Mouse (Mus musculus) hindbrain, embryonic 15.5 days (tissue): ENCODE data around the gene Scand1. TPM values are rescaled to one million over a fixed set of nuclear protein-coding genes. Genes with fewer than 3 reads are reported as not detected.

Source experiments
- ATAC-seq: fragments of 200-750 bp; cut with Nextera tagmentation; 2 replicates; pipeline ENCODE4 v1.8.0; 2017; ENCODE audit warnings: low read depth, moderate number of reproducible peaks, moderate TSS enrichment; ENCODE audit not compliant: low FRiP score
- H3K27ac ChIP-seq: fragments of 300-500 bp; sonication (generic); replicated peaks from 2 replicates; pipeline ENCODE4 v1.5.1; 2015; ENCODE audit warnings: mild to moderate bottlenecking, inconsistent platforms
- H3K27me3 ChIP-seq: fragments of 300-500 bp; sonication (generic); 2 replicates; pipeline ENCODE4 v1.6.1; 2015; ENCODE audit warnings: control low read depth, inconsistent platforms
- H3K36me3 ChIP-seq: fragments of 300-500 bp; sonication (generic); 2 replicates; pipeline ENCODE4 v1.6.1; 2015; ENCODE audit warnings: control low read depth, inconsistent platforms
- H3K4me1 ChIP-seq: fragments of 300-500 bp; sonication (generic); replicated peaks from 2 replicates; pipeline ENCODE4 v1.6.1; 2015; ENCODE audit warnings: control low read depth, inconsistent platforms
- H3K4me2 ChIP-seq: fragments of 300-500 bp; sonication (generic); 2 replicates; pipeline ENCODE4 v1.6.1; 2015; ENCODE audit warnings: moderate library complexity, mild to moderate bottlenecking, inconsistent platforms
- H3K4me3 ChIP-seq: fragments of 300-500 bp; sonication (generic); 2 replicates; pipeline ENCODE4 v1.5.1; 2015; ENCODE audit warnings: mild to moderate bottlenecking, inconsistent platforms
- H3K9ac ChIP-seq: fragments of 300-500 bp; sonication (generic); 2 replicates; pipeline ENCODE4 v1.6.1; 2015; ENCODE audit warnings: inconsistent platforms
- H3K9me3 ChIP-seq: fragments of 300-500 bp; sonication (generic); 2 replicates; pipeline ENCODE4 v1.6.1; 2016; ENCODE audit warnings: control low read depth, inconsistent platforms
- WGBS: fragments of 180-500 bp; shearing (Covaris S2); methylation state at CpG from one replicate; pipeline ENCODE4 v1.1.7; 2015; 5-methylcytosine and 5-hydroxymethylcytosine counted together
- polyA plus RNA-seq: library from polyadenylated mRNA; unstranded; fragments of >200 nt; fragmentation: Nextera tagmentation; extraction: Ambion mirVana; gene quantifications from 2 replicates; pipeline ENCODE4 v1.2.1, GENCODE M21; 2015

Gene Scand1
- polyA plus RNA-seq: 101 and 108 TPM in 2 replicates

DNA sequence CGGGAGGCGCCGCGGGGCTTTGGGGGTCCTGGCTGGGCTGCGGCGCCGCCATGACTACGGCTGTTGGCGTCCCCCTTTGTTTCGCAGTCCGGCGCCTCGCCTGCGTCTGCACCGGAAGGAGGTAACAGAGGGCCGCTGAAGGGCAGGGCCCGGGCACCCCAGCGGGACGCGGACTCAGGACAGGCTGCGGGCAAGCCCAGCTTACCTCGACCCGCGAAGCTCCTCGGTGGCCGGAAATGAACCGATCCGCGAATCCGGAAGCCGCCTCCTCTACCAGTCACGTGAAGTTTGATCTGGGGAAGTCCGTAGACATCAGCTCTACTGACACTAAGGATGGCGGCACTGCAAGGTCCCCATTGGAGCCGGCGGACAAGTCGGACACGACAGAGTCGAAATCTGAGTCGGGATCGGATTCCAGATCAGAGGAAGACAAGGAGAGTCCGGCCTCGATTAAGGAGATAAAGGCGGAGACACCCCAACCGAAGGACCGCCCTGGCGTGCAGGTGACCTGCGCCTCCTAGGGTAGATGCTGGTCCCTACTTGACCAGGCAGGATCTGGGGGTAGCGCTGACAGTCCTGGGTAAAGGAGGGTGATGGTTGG, at the start of gene Scand1, which contains the start of gene Cnbd2:
Scand1 (minus strand) TSS at position 408 of the 601 bp plus-strand sequence.
Cnbd2 (plus strand) TSS at position 3 of the 601 bp plus-strand sequence.
- peaks cover 6% of the 10 kb centered on the region; the same call in 1 of the 2 replicates for H3K36me3 ChIP-seq
- no peaks in the 10 kb centered on the region for H3K27me3 ChIP-seq
- no peaks in the 10 kb centered on the region for H3K9me3 ChIP-seq
- peak within 1 kb of the TSS; percentile 96 for H3K27ac ChIP-seq
- peaks cover 11% of the 10 kb centered on the region for H3K4me1 ChIP-seq
- peak within 1 kb of the TSS; percentile 85 for H3K4me2 ChIP-seq
- H3K9ac ChIP-seq: peak within 1 kb of the TSS; percentile 83
- 0% methylated on average over 49 of the region's 49 CpGs for WGBS
- H3K4me3 ChIP-seq: peak within 1 kb of the TSS; percentile 81
- peak; percentile 94 for ATAC-seq

DNA sequence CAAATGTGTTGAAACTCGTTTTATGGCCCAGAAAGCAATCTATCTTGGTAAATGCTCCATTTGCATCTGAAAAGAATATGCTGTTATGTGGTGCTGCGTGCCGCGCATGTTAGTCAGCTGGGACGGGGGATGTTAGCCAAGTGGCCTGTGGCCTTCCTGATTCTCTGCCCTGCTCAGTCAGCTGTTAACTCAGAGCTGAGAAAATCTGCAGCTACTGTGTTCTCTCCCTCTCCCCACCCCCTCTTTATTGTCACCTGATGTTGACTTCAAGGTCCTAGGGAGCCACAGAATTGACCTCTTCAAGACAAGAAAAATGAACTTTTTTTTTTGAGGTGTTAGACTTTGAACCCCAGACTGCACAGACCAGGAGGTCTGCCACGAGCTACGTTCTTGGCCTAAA, 43.5 kb upstream of the Scand1 start:
- no peak overlapping the region for H3K4me3 ChIP-seq
- no peaks in the 10 kb centered on the region for H3K9me3 ChIP-seq
- H3K4me1 ChIP-seq: peaks cover 5% of the 10 kb centered on the region
- 0 out of 2 replicates have a peak, but pooled peaks have one; percentile 59 for ATAC-seq
- no peak overlapping the region for H3K9ac ChIP-seq
- WGBS: 35% methylated on average over 7 of the region's 7 CpGs
- H3K36me3 ChIP-seq: no peaks in the 10 kb centered on the region
- no peak overlapping the region for H3K4me2 ChIP-seq
- H3K27ac ChIP-seq: 0 out of 2 replicates have a peak overlapping the region, but pooled peaks have one; percentile 34
- no peaks in the 10 kb centered on the region for H3K27me3 ChIP-seq

DNA sequence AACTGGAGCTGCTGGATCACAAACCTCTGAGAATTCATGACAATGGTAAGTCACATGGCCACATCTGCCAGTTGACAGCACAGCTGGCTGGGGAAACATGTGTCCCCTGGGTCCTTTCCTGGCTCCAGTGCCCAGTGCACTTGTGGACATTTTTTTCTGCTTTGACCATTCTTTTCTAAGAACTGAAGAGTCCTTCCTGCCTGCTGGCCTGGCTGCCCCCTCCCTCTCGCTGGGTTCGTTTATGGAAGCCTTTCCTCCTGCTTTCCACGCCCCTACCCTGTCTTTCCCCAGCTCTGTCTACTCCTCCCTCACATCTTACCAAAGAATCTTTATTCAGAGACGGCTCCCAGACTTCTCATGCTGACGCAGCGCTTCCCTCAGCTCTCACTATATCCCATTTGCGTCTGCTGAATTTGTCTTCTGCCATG, 40.8 kb upstream of the Scand1 start:
- no peaks in the 10 kb centered on the region for H3K27me3 ChIP-seq
- no peak overlapping the region for H3K4me3 ChIP-seq
- 0 out of 2 replicates have a peak overlapping the region, but pooled peaks have one; percentile 17 for H3K27ac ChIP-seq
- H3K9me3 ChIP-seq: no peaks in the 10 kb centered on the region
- WGBS: 45% methylated on average over 7 of the region's 7 CpGs
- H3K36me3 ChIP-seq: no peaks in the 10 kb centered on the region
- peaks cover 5% of the 10 kb centered on the region for H3K4me1 ChIP-seq
- H3K4me2 ChIP-seq: no peak overlapping the region; the same call in 1 of the 2 replicates
- no peak for ATAC-seq
- no peak overlapping the region for H3K9ac ChIP-seq

GRCm38 (mm10) chr2:156352413-156353165, 40.1 kb upstream of the Scand1 start:
- 0 out of 2 replicates have a peak overlapping the region, but pooled peaks have one; percentile 17 for H3K27ac ChIP-seq
- H3K4me3 ChIP-seq: no peak overlapping the region
- H3K27me3 ChIP-seq: no peaks in the 10 kb centered on the region
- no peak for ATAC-seq
- peaks cover 5% of the 10 kb centered on the region for H3K4me1 ChIP-seq
- H3K9me3 ChIP-seq: no peaks in the 10 kb centered on the region
- H3K9ac ChIP-seq: no peak overlapping the region
- no peak overlapping the region for H3K4me2 ChIP-seq
- no peaks in the 10 kb centered on the region for H3K36me3 ChIP-seq
- 80% methylated on average over 8 of the region's 8 CpGs for WGBS

GRCm38 (mm10) chr2:156351243-156351642, 38.7 kb upstream of the Scand1 start:
- no peak for ATAC-seq
- Histone ChIP-seq H3K27me3 (no peaks in the 10 kb centered on the region), H3K27ac (no peak overlapping the region), H3K4me3 (no peak overlapping the region), H3K36me3 (no peaks in the 10 kb centered on the region), H3K4me2 (no peak overlapping the region), H3K9me3 (no peaks in the 10 kb centered on the region), H3K9ac (no peak overlapping the region), H3K4me1 (peaks cover 5% of the 10 kb centered on the region)
- 83% methylated on average over 7 of the region's 7 CpGs for WGBS

GRCm38 (mm10) chr2:156349286-156349848, 36.9 kb upstream of the Scand1 start:
- Histone ChIP-seq H3K4me1 (peaks cover 5% of the 10 kb centered on the region), H3K4me2 (no peak overlapping the region), H3K27ac (no peak overlapping the region), H3K9ac (no peak overlapping the region), H3K4me3 (no peak overlapping the region), H3K27me3 (no peaks in the 10 kb centered on the region), H3K9me3 (no peaks in the 10 kb centered on the region), H3K36me3 (no peaks in the 10 kb centered on the region)
- no peak for ATAC-seq
- 74% methylated on average over 4 of the region's 4 CpGs for WGBS

GRCm38 (mm10) chr2:156348812-156349211, 36.3 kb upstream of the Scand1 start:
- no peaks in the 10 kb centered on the region for H3K36me3 ChIP-seq
- H3K9ac ChIP-seq: no peak overlapping the region
- no peaks in the 10 kb centered on the region for H3K27me3 ChIP-seq
- H3K4me2 ChIP-seq: no peak overlapping the region
- ATAC-seq: no peak
- 81% methylated on average over 4 of the region's 4 CpGs for WGBS
- H3K4me3 ChIP-seq: no peak overlapping the region
- H3K4me1 ChIP-seq: peaks cover 5% of the 10 kb centered on the region
- no peak overlapping the region for H3K27ac ChIP-seq
- no peaks in the 10 kb centered on the region for H3K9me3 ChIP-seq

DNA sequence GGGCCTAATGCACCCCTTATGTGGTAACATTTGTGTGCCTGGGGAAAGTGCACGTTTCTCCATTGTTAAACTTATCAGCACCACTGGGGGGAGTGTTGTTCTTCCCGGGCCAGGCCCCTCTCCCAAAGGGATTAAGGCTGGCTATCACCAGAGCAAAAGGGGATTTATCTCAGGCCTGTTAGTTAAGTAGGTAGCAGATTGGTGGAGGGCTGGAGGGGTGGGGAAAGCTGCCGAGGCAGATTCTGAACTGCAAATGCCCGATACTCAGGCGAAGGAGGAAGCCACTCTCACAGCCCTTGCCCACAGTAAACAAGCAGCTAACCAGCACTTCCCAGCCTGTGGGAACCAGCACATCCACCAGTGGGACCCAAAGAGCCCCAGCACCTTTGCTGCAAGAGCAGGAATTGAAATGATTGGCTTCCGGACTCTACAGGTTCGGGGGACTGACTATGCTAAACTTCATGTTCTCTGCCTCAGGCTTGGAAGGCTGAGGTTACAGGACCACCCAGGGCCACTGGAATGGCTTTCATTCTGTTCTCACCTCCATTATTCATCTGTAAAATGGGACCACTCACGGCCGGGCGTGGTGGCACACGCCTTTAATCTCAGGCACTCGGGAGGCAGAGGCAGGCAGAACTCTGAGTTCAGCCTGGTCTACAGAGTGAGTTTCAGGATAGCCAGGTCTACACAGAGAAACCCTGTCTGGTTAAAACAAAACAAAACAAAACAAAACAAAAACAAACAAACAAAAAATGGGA, 32.5 kb upstream of the Scand1 start:
- Histone ChIP-seq H3K36me3 (no peaks in the 10 kb centered on the region), H3K27ac (no peak overlapping the region), H3K9me3 (no peaks in the 10 kb centered on the region), H3K27me3 (no peaks in the 10 kb centered on the region), H3K4me3 (no peak overlapping the region), H3K9ac (no peak overlapping the region), H3K4me2 (no peak overlapping the region), H3K4me1 (no peaks in the 10 kb centered on the region)
- 56% methylated on average over 12 of the region's 12 CpGs for WGBS
- ATAC-seq: no peak

GRCm38 (mm10) chr2:156340078-156340477, 27.6 kb upstream of the Scand1 start:
- H3K9ac ChIP-seq: no peak overlapping the region
- H3K9me3 ChIP-seq: no peaks in the 10 kb centered on the region
- no peak for ATAC-seq
- H3K4me3 ChIP-seq: no peak overlapping the region
- H3K4me1 ChIP-seq: no peaks in the 10 kb centered on the region
- H3K36me3 ChIP-seq: no peaks in the 10 kb centered on the region
- H3K4me2 ChIP-seq: no peak overlapping the region
- no peak overlapping the region for H3K27ac ChIP-seq
- WGBS: 90% methylated on average over 4 of the region's 4 CpGs
- no peaks in the 10 kb centered on the region for H3K27me3 ChIP-seq

- WGBS: 74% methylated on average over 7 of the region's 7 CpGs
- no peak for ATAC-seq
- Histone ChIP-seq H3K27me3 (no peaks in the 10 kb centered on the region), H3K9me3 (no peaks in the 10 kb centered on the region), H3K27ac (no peak overlapping the region), H3K9ac (no peak overlapping the region), H3K4me3 (no peak overlapping the region), H3K4me1 (no peaks in the 10 kb centered on the region), H3K4me2 (no peak overlapping the region), H3K36me3 (no peaks in the 10 kb centered on the region)
These were observed 19.0 kb upstream of the Scand1 start for GRCm38 (mm10) chr2:156331446-156331965.

DNA sequence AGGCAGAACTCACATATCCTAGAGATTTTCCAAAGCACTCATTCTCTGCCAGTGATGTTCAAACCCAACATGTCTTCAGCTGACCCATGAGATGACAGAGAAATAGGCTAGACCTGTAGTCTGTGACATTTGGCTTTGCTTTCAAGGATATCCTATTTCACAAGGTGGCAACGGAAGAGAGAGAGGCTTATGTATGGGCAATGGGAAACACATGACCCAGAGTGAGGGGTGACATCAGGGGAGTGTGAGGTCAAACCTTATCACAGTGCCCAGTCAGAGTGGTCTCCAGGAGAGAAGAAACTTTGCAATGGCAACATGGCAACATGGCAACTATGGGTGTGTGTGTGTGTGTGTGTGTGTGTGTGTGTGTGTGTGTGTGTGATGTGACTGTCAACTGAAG, 18.2 kb upstream of the Scand1 start:
- no peak for ATAC-seq
- no peak overlapping the region for H3K9ac ChIP-seq
- 88% methylated on average over 1 of the region's 1 CpGs for WGBS

More for the DNA sequence above, 18.2 kb upstream of the Scand1 start:
- Histone ChIP-seq H3K36me3 (no peaks in the 10 kb centered on the region), H3K4me2 (no peak overlapping the region), H3K4me3 (no peak overlapping the region), H3K9me3 (no peaks in the 10 kb centered on the region), H3K27ac (no peak overlapping the region), H3K4me1 (no peaks in the 10 kb centered on the region), H3K27me3 (no peaks in the 10 kb centered on the region)
